Mouse (Mus musculus) midbrain, embryonic 13.5 days (tissue): Measurements from ENCODE around the gene Spred2. TPM values are rescaled to one million over a fixed set of nuclear protein-coding genes. Genes with fewer than 3 reads are reported as not detected.
"Not testable (repeated sequence)": the region's sequence is repeated elsewhere in the genome, so short reads cannot be mapped to it uniquely, and the experiment has no call there.

ENCODE experiments used
- ATAC-seq: fragments of 200-750 bp; cut with Nextera tagmentation; 2 replicates; pipeline ENCODE4 v1.8.0; 2017; ENCODE audit warnings: mild to moderate bottlenecking, moderate TSS enrichment, moderate library complexity
- H3K27ac ChIP-seq: fragments of 300-500 bp; sonication (generic); 2 replicates; pipeline ENCODE4 v1.5.1; 2015; ENCODE audit warnings: inconsistent platforms, mild to moderate bottlenecking, moderate library complexity
- H3K27me3 ChIP-seq: fragments of 300-500 bp; sonication (generic); 2 replicates; pipeline ENCODE4 v1.6.1; 2015; ENCODE audit warnings: mild to moderate bottlenecking, inconsistent platforms
- H3K36me3 ChIP-seq: fragments of 300-500 bp; sonication (generic); 2 replicates; pipeline ENCODE4 v1.6.1; 2015; ENCODE audit warnings: mild to moderate bottlenecking, inconsistent platforms
- H3K4me1 ChIP-seq: fragments of 300-500 bp; sonication (generic); replicated peaks from 2 replicates; pipeline ENCODE4 v1.6.1; 2015; ENCODE audit warnings: inconsistent platforms
- H3K4me2 ChIP-seq: fragments of 300-500 bp; sonication (generic); replicated peaks from 2 replicates; pipeline ENCODE4 v1.6.1; 2015; ENCODE audit warnings: moderate library complexity, mild to moderate bottlenecking, inconsistent platforms
- H3K4me3 ChIP-seq: fragments of 300-500 bp; sonication (generic); replicated peaks from 2 replicates; pipeline ENCODE4 v1.5.1; 2015; ENCODE audit warnings: mild to moderate bottlenecking, inconsistent platforms
- H3K9ac ChIP-seq: fragments of 300-500 bp; sonication (generic); replicated peaks from 2 replicates; pipeline ENCODE4 v1.6.1; 2015; ENCODE audit warnings: mild to moderate bottlenecking, inconsistent platforms
- H3K9me3 ChIP-seq: fragments of 300-500 bp; sonication (generic); 2 replicates; pipeline ENCODE4 v1.6.1; 2016; ENCODE audit warnings: mild to moderate bottlenecking, inconsistent platforms
- whole genome bisulfite sequencing: fragments of 180-500 bp; shearing (Covaris S2); methylation state at CpG from one replicate; pipeline ENCODE4 v1.1.7; 2015; 5-methylcytosine and 5-hydroxymethylcytosine counted together
- polyA plus RNA-seq: library from polyadenylated mRNA; unstranded; fragments of >200 nt; fragmentation: Nextera tagmentation; extraction: Ambion mirVana; gene quantifications from 2 replicates; pipeline ENCODE4 v1.2.1, GENCODE M21; 2015

Gene Spred2
- polyA plus RNA-seq, 1 experiment from 2014 or later: 4.9 TPM

- Histone ChIP-seq H3K36me3 (peaks cover 52% of the 10 kb centered on the region), H3K4me1 (no peaks in the 10 kb centered on the region), H3K4me2 (no peak overlapping the region), H3K4me3 (no peak overlapping the region), H3K27ac (no peak overlapping the region), H3K27me3 (no peaks in the 10 kb centered on the region), H3K9me3 (no peaks in the 10 kb centered on the region), H3K9ac (no peak overlapping the region)
- ATAC-seq: no peak
- WGBS: 83% methylated on average over 16 of the region's 16 CpGs
These were observed 87.2 kb downstream of the Spred2 start for GRCm38 (mm10) chr11:20011210-20011978.

- WGBS: 96% methylated on average over 3 of the region's 3 CpGs
- H3K4me3 ChIP-seq: no peak overlapping the region
- peaks cover 50% of the 10 kb centered on the region for H3K36me3 ChIP-seq
These were observed 89.2 kb downstream of the Spred2 start for GRCm38 (mm10) chr11:20013366-20013765.

GRCm38 (mm10) chr11:20017937-20018336 is 93.8 kb downstream of the Spred2 start:
- H3K4me3 ChIP-seq: no peak overlapping the region
- peaks cover 39% of the 10 kb centered on the region for H3K9me3 ChIP-seq
- H3K36me3 ChIP-seq: peaks cover 62% of the 10 kb centered on the region
- H3K9ac ChIP-seq: no peak overlapping the region
- H3K27ac ChIP-seq: no peak overlapping the region
- no peak for ATAC-seq
- H3K27me3 ChIP-seq: no peaks in the 10 kb centered on the region
- WGBS: 97% methylated on average over 13 of the region's 13 CpGs
- H3K4me1 ChIP-seq: no peaks in the 10 kb centered on the region
- H3K4me2 ChIP-seq: no peak overlapping the region

More at GRCm38 (mm10) chr11:20013366-20013765, 89.2 kb downstream of the Spred2 start:
- no peaks in the 10 kb centered on the region for H3K4me1 ChIP-seq
- no peak for ATAC-seq
- H3K9ac ChIP-seq: no peak overlapping the region
- peaks cover 8% of the 10 kb centered on the region; the same call in 1 of the 2 replicates for H3K9me3 ChIP-seq
- H3K27ac ChIP-seq: no peak overlapping the region
- no peaks in the 10 kb centered on the region for H3K27me3 ChIP-seq
- no peak overlapping the region for H3K4me2 ChIP-seq

GRCm38 (mm10) chr11:20018905-20019304 is 94.7 kb downstream of the Spred2 start:
- H3K27ac ChIP-seq: no peak overlapping the region
- H3K4me3 ChIP-seq: no peak overlapping the region
- H3K9ac ChIP-seq: no peak overlapping the region
- 97% methylated on average over 2 of the region's 2 CpGs for WGBS
- H3K4me2 ChIP-seq: no peak overlapping the region
- H3K36me3 ChIP-seq: peaks cover 63% of the 10 kb centered on the region
- H3K9me3 ChIP-seq: peaks cover 39% of the 10 kb centered on the region
- no peak for ATAC-seq
- H3K27me3 ChIP-seq: no peaks in the 10 kb centered on the region
- no peaks in the 10 kb centered on the region for H3K4me1 ChIP-seq

GRCm38 (mm10) chr11:20020720-20021119 is 96.5 kb downstream of the Spred2 start:
- Histone ChIP-seq H3K9ac (no peak overlapping the region), H3K27me3 (no peaks in the 10 kb centered on the region), H3K4me3 (no peak overlapping the region), H3K36me3 (peaks cover 62% of the 10 kb centered on the region), H3K9me3 (peaks cover 39% of the 10 kb centered on the region), H3K4me1 (no peaks in the 10 kb centered on the region), H3K4me2 (no peak overlapping the region), H3K27ac (no peak overlapping the region)
- ATAC-seq: no peak
- WGBS: over 99% methylated on average over 35 of the region's 35 CpGs

- no peaks in the 10 kb centered on the region for H3K27me3 ChIP-seq
- H3K4me2 ChIP-seq: no peak overlapping the region
- 94% methylated on average over 2 of the region's 2 CpGs for WGBS
- no peak overlapping the region for H3K9ac ChIP-seq
- H3K4me1 ChIP-seq: no peaks in the 10 kb centered on the region
- ATAC-seq: no peak
- no peak overlapping the region for H3K27ac ChIP-seq
- H3K36me3 ChIP-seq: peaks cover 60% of the 10 kb centered on the region
- H3K9me3 ChIP-seq: peaks cover 39% of the 10 kb centered on the region
- H3K4me3 ChIP-seq: no peak overlapping the region
These were observed 98.3 kb downstream of the Spred2 start for GRCm38 (mm10) chr11:20022462-20022861.

GRCm38 (mm10) chr11:20022911-20023482 is 98.8 kb downstream of the Spred2 start:
- Histone ChIP-seq H3K4me3 (no peak overlapping the region), H3K4me1 (no peaks in the 10 kb centered on the region), H3K27me3 (no peaks in the 10 kb centered on the region), H3K27ac (no peak overlapping the region), H3K9ac (no peak overlapping the region), H3K9me3 (peaks cover 35% of the 10 kb centered on the region), H3K4me2 (no peak overlapping the region), H3K36me3 (peaks cover 54% of the 10 kb centered on the region)
- ATAC-seq: no peak
- 86% methylated on average over 14 of the region's 14 CpGs for WGBS

GRCm38 (mm10) chr11:20025899-20026298 is 101.7 kb downstream of the Spred2 start:
- WGBS: 63% methylated on average over 11 of the region's 11 CpGs
- Histone ChIP-seq H3K4me3 (no peak overlapping the region), H3K9ac (no peak overlapping the region), H3K9me3 (peaks cover 8% of the 10 kb centered on the region), H3K4me1 (no peaks in the 10 kb centered on the region), H3K36me3 (peaks cover 25% of the 10 kb centered on the region), H3K4me2 (no peak overlapping the region), H3K27ac (no peak overlapping the region), H3K27me3 (no peaks in the 10 kb centered on the region)
- no peak for ATAC-seq

- Histone ChIP-seq H3K9me3 (no peaks in the 10 kb centered on the region), H3K4me3 (no peak overlapping the region), H3K4me2 (no peak overlapping the region), H3K4me1 (no peaks in the 10 kb centered on the region), H3K9ac (no peak overlapping the region), H3K27me3 (no peaks in the 10 kb centered on the region), H3K36me3 (0 out of 2 replicates have a peak, but pooled peaks cover 14% of the 10 kb centered on the region), H3K27ac (no peak overlapping the region)
- ATAC-seq: no peak
- 86% methylated on average over 9 of the region's 9 CpGs for WGBS
These were observed 103.5 kb downstream of the Spred2 start for GRCm38 (mm10) chr11:20027719-20028118.

- no peak for ATAC-seq
- 0 out of 2 replicates have a peak, but pooled peaks cover 8% of the 10 kb centered on the region for H3K36me3 ChIP-seq
- no peaks in the 10 kb centered on the region for H3K4me1 ChIP-seq
- no peaks in the 10 kb centered on the region for H3K9me3 ChIP-seq
- H3K4me2 ChIP-seq: no peak overlapping the region
- H3K4me3 ChIP-seq: no peak overlapping the region
- H3K27ac ChIP-seq: no peak overlapping the region
- H3K9ac ChIP-seq: no peak overlapping the region
- no peaks in the 10 kb centered on the region for H3K27me3 ChIP-seq
- WGBS: 88% methylated on average over 6 of the region's 6 CpGs
These were observed 104.2 kb downstream of the Spred2 start for GRCm38 (mm10) chr11:20028396-20028795.

- H3K9ac ChIP-seq: no peak overlapping the region
- ATAC-seq: no peak
- no peak overlapping the region for H3K4me3 ChIP-seq
- no peaks in the 10 kb centered on the region for H3K27me3 ChIP-seq
- H3K27ac ChIP-seq: no peak overlapping the region
- 0 out of 2 replicates have a peak, but pooled peaks cover 8% of the 10 kb centered on the region for H3K36me3 ChIP-seq
- WGBS: 93% methylated on average over 4 of the region's 4 CpGs
- no peaks in the 10 kb centered on the region for H3K9me3 ChIP-seq
- no peaks in the 10 kb centered on the region for H3K4me1 ChIP-seq
- H3K4me2 ChIP-seq: no peak overlapping the region
These were observed 104.8 kb downstream of the Spred2 start for GRCm38 (mm10) chr11:20029014-20029413.

GRCm38 (mm10) chr11:20030973-20031372 is 106.8 kb downstream of the Spred2 start:
- H3K4me3 ChIP-seq, H3K9ac ChIP-seq, H3K36me3 ChIP-seq, H3K4me2 ChIP-seq, H3K27me3 ChIP-seq, H3K9me3 ChIP-seq, H3K4me1 ChIP-seq, ATAC-seq, H3K27ac ChIP-seq: not testable (repeated sequence)
- 91% methylated on average over 5 of the region's 5 CpGs for WGBS
